Mouse (Mus musculus) kidney, adult 2 months (tissue): Measurements from ENCODE around the gene Olfr157.

Experiments used
- CTCF ChIP-seq: fragments of 200-500 bp; conservative IDR thresholded peaks from 2 replicates; pipeline ENCODE4 v1.5.1; 2011; ENCODE audit warnings: low read depth, mild to moderate bottlenecking, control low read depth, low read length, moderate library complexity, mixed read lengths; ENCODE audit not compliant: insufficient read depth, insufficient read length
- POLR2A ChIP-seq: fragments of 200-500 bp; IDR thresholded peaks from one replicate; pipeline ENCODE4 v1.6.1; 2011; ENCODE audit warnings: low read depth, low read length, control low read depth

DNA sequence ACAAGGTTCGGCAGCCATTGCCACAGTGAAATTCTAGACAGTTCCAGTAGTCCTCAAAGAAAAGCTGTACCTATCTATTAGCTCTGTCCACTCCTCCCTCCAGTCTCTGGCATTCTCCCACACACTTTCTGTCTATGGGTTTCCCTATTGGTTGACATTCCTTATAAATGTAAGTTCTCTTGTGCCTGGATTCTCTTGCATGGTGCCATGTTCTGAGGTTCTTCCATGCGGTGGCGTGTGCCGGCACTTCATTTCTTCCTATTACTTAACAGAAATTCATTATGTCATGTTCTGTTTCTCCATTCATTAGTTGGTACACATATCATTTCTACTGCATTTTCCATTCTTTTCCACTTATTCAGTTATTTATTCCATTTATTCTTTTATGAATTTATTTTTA lies 11.2 kb downstream of the Olfr157 start:
- TF ChIP-seq CTCF: no peak
- no peak for TF ChIP-seq POLR2A
